Mouse (Mus musculus) small intestine, adult 2 months (tissue): ENCODE measurements around the gene Proz. TPM values are rescaled to one million over a fixed set of nuclear protein-coding genes. Genes with fewer than 3 reads are reported as not detected.

Experiments used
- H3K27ac ChIP-seq: fragments of 200-500 bp; 2 replicates; pipeline ENCODE4 v1.5.1; 2012; ENCODE audit warnings: low read depth, low read length, control low read depth, inconsistent platforms; ENCODE audit not compliant: insufficient read depth
- H3K27me3 ChIP-seq: fragments of 200-500 bp; 2 replicates; pipeline ENCODE4 v1.6.1; 2012; ENCODE audit warnings: mild to moderate bottlenecking, moderate library complexity, low read length, inconsistent platforms; ENCODE audit not compliant: control insufficient read depth, insufficient read depth
- H3K36me3 ChIP-seq: fragments of 200-500 bp; 2 replicates; pipeline ENCODE4 v1.6.1; 2012; ENCODE audit warnings: mild to moderate bottlenecking, low read length, control low read depth, inconsistent platforms; ENCODE audit not compliant: control insufficient read depth, insufficient read depth
- H3K4me1 ChIP-seq: fragments of 200-500 bp; 2 replicates; pipeline ENCODE4 v1.6.1; 2012; ENCODE audit warnings: low read length, inconsistent platforms, mixed read lengths; ENCODE audit not compliant: control insufficient read depth, insufficient read depth, insufficient read length
- H3K4me3 ChIP-seq: fragments of 200-500 bp; 2 replicates; pipeline ENCODE4 v1.5.1; 2012; ENCODE audit warnings: low read depth, mild to moderate bottlenecking, control low read depth, inconsistent platforms, low read length, moderate library complexity
- CTCF ChIP-seq: fragments of 200-500 bp; IDR thresholded peaks from 2 replicates; pipeline ENCODE4 v1.5.1; 2012; ENCODE audit warnings: low read depth, mild to moderate bottlenecking, control low read depth, inconsistent platforms, low read length, moderate library complexity, mixed read lengths; ENCODE audit not compliant: insufficient replicate concordance, insufficient read length; ENCODE audit errors: extremely low read depth
- POLR2A ChIP-seq: fragments of 200-500 bp; IDR thresholded peaks from 2 replicates; pipeline ENCODE4 v1.6.1; 2012; ENCODE audit warnings: low read depth, mild to moderate bottlenecking, control low read depth, inconsistent platforms, low read length, moderate library complexity
- WGBS: fragments of 180-500 bp; shearing (Covaris S2); methylation state at CpG from one replicate; pipeline ENCODE4 v1.1.7; 2018; 5-methylcytosine and 5-hydroxymethylcytosine counted together
- polyA plus RNA-seq: library from polyadenylated mRNA; depleted of rRNA; stranded (reverse); fragments of >200 nt; gene quantifications from 2 replicates; pipeline ENCODE4 v1.2.3, GENCODE M21; 2012

The Proz gene
- polyA plus RNA-seq, 1 experiment: 28.0 TPM

- Histone ChIP-seq H3K27ac (no peak overlapping the region), H3K4me3 (no peak overlapping the region), H3K4me1 (peaks cover 3% of the 10 kb centered on the region; the same call in 1 of the 2 replicates), H3K27me3 (no peaks in the 10 kb centered on the region), H3K36me3 (peaks cover 6% of the 10 kb centered on the region; the same call in 1 of the 2 replicates)
- WGBS: 73% methylated on average over 13 of the region's 13 CpGs
- TF ChIP-seq POLR2A: no peak
- no peak for TF ChIP-seq CTCF
Observed at GRCm38 (mm10) chr8:13107990-13108638, 47.4 kb downstream of the Proz start.

GRCm38 (mm10) chr8:13108967-13109366 lies 48.3 kb downstream of the Proz start:
- Histone ChIP-seq H3K27me3 (no peaks in the 10 kb centered on the region), H3K4me3 (no peak overlapping the region), H3K36me3 (peaks cover 6% of the 10 kb centered on the region; the same call in 1 of the 2 replicates), H3K27ac (no peak overlapping the region), H3K4me1 (peaks cover under 1% of the 10 kb centered on the region; the same call in 1 of the 2 replicates)
- no peak for TF ChIP-seq CTCF
- TF ChIP-seq POLR2A: no peak
- whole genome bisulfite sequencing: 85% methylated on average over 8 of the region's 8 CpGs

- Histone ChIP-seq H3K27ac (no peak overlapping the region), H3K27me3 (no peaks in the 10 kb centered on the region), H3K4me3 (no peak overlapping the region), H3K4me1 (no peaks in the 10 kb centered on the region), H3K36me3 (peaks cover 6% of the 10 kb centered on the region; the same call in 1 of the 2 replicates)
- 43% methylated on average over 1 of the region's 1 CpGs for WGBS
- TF ChIP-seq CTCF: no peak
- no peak for TF ChIP-seq POLR2A
Observed at GRCm38 (mm10) chr8:13109416-13109960, 48.8 kb downstream of the Proz start.

- H3K36me3 ChIP-seq: peaks cover 9% of the 10 kb centered on the region
- H3K4me3 ChIP-seq: no peak overlapping the region
- 84% methylated on average over 11 of the region's 11 CpGs for WGBS
- no peak overlapping the region for H3K27ac ChIP-seq
- no peak for TF ChIP-seq CTCF
- TF ChIP-seq POLR2A: no peak
- no peaks in the 10 kb centered on the region for H3K4me1 ChIP-seq
- no peaks in the 10 kb centered on the region for H3K27me3 ChIP-seq
Observed at GRCm38 (mm10) chr8:13111917-13112316, 51.2 kb downstream of the Proz start.

GRCm38 (mm10) chr8:13113232-13113631 lies 52.5 kb downstream of the Proz start:
- H3K4me3 ChIP-seq: no peak overlapping the region
- H3K4me1 ChIP-seq: no peaks in the 10 kb centered on the region
- no peak overlapping the region for H3K27ac ChIP-seq
- no peaks in the 10 kb centered on the region for H3K27me3 ChIP-seq
- TF ChIP-seq CTCF (no peak), POLR2A (no peak)
- WGBS: 91% methylated on average over 4 of the region's 4 CpGs
- H3K36me3 ChIP-seq: peaks cover 9% of the 10 kb centered on the region

- TF ChIP-seq POLR2A (no peak), CTCF (no peak)
- no peak overlapping the region for H3K27ac ChIP-seq
- 95% methylated on average over 2 of the region's 2 CpGs for WGBS
- no peak overlapping the region for H3K4me3 ChIP-seq
- H3K27me3 ChIP-seq: no peaks in the 10 kb centered on the region
- H3K4me1 ChIP-seq: no peaks in the 10 kb centered on the region
- H3K36me3 ChIP-seq: peaks cover 12% of the 10 kb centered on the region
Observed at GRCm38 (mm10) chr8:13117096-13117495, 56.4 kb downstream of the Proz start.

GRCm38 (mm10) chr8:13118516-13118915 lies 57.8 kb downstream of the Proz start:
- TF ChIP-seq POLR2A (no peak), CTCF (no peak)
- H3K4me1 ChIP-seq: no peaks in the 10 kb centered on the region
- H3K27me3 ChIP-seq: no peaks in the 10 kb centered on the region
- 85% methylated on average over 3 of the region's 3 CpGs for WGBS
- H3K4me3 ChIP-seq: no peak overlapping the region
- H3K36me3 ChIP-seq: peaks cover 14% of the 10 kb centered on the region
- H3K27ac ChIP-seq: no peak overlapping the region
